Mouse (Mus musculus) v-Abl transformed pro-B cells (cell line): ENCODE results near the gene Slitrk1.

Experiments
- in situ Hi-C, 2 experiments: fragments of 400-800 bp; cut with MboI; formaldehyde crosslinking; loops; one replicate each; pipeline ENCODE4 v1.15.1; 2025; ENCODE audit not compliant: unreplicated experiment in 2 of 2

Gene Slitrk1

DNA sequence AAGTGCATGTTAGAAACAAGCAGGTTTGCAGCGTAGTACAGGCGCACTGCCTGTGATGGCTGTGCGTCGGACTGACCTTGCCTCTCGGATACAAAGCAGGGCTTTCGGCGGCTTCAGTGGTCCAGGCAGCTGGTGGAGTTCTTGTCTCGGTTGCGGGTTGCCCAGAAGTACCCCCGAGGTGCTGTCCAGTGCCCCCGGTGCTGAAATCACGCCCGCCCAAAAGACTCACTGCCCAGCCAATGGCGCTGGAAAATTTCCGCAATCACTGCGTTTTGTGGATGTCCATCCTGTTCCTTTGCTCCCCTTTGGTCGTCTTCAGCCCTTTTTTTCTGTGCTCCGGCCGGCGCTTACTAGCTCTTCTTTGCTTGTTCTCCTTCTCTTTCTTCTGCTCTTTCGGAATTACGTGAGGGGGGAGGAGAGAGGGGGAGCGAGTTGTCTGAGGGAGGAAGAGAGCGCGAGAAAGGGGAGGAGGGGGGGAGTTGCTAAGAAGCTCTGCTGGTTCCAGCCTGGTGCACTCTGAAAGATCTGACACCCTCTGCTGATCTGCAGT lies at the start of gene Slitrk1:
Gene Slitrk1, minus strand, starts transcription at position 445 of the 550 bp plus-strand sequence.
- in situ Hi-C loops: no loop called here

- in situ Hi-C loops: no loop called here
Measured at GRCm38 (mm10) chr14:108935777-108936176, 21.8 kb upstream of the Slitrk1 start.

GRCm38 (mm10) chr14:108914336-108914735 lies 378 bp upstream of the Slitrk1 start:
- in situ Hi-C loops: no loop called here

GRCm38 (mm10) chr14:108912876-108913490 lies 975 bp downstream of the Slitrk1 start:
- in situ Hi-C loops: no loop called here

DNA sequence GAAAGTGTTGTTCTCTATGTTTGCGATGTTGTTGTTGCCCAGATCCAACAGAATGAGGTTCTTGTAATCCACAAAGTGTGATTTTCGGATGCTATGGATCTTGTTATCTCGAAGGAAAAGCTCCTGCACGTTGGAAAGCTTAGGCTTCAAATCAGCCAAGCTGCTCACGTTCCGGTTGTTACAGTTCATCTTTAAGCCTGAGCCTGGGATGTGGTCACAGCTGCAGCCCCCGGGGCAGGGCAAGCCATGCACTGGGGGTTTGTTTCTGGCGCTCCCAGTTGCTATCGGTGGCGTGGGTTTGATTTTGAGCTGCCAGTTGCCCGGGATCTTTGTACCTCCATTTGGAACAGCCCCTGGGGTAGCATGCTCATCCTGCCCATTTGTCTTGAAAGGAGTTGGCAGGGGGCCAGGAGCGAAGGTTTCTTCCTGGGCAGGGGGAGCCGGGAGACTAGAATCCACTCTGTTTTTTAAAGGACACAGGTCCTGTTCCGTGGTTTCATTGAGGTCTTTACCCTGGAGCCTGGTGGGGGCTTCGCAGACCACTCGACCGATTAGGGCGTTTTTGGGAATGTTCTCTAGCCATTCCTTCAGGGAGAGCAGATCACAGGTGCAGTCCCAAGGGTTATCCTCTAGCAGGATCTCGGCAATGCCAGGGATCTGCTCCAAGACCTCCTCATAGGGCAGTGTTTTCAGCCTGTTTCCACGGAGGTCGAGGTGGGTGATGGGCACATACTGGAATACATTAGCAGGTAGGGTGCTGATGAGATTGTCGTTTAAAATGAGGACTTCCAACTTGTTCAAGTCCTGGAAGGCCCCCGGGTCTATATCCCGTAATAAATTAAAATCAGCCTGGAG lies 1.7 kb downstream of the Slitrk1 start:
- in situ Hi-C loops: no loop called here

DNA sequence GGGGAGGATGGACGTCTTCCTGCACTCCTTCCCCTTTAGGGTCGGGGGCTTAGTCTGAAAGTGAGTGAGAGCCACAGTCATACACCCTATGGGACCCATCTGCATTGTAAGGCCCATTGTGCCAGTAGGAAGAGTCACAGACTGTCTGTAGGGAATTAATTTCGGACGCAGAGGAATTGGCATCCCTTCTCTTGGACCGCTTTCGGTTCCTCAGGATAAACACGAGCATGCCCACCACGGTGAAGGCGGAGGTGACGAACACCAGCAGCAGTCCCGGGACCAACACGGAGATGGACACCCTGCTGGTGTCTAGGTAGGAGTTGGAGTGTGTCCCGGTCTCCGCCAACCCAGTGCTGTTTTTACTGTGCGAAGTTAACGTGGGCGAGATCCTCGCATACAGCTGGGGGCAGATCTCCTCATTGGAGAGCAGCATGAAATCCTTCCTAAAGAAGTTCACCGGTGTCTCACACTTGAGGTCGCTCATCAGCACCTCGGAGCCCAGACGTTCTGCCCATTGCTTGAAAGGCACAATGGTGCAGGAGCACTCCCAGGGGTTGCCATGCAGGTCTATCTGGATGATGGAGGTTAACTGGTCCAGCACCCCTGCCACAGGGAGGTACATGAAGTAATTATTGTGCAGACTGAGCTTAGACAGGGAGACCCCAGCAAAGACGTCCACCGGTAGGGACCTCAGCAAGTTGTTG lies 2.7 kb downstream of the Slitrk1 start:
- in situ Hi-C loops: no loop called here

DNA sequence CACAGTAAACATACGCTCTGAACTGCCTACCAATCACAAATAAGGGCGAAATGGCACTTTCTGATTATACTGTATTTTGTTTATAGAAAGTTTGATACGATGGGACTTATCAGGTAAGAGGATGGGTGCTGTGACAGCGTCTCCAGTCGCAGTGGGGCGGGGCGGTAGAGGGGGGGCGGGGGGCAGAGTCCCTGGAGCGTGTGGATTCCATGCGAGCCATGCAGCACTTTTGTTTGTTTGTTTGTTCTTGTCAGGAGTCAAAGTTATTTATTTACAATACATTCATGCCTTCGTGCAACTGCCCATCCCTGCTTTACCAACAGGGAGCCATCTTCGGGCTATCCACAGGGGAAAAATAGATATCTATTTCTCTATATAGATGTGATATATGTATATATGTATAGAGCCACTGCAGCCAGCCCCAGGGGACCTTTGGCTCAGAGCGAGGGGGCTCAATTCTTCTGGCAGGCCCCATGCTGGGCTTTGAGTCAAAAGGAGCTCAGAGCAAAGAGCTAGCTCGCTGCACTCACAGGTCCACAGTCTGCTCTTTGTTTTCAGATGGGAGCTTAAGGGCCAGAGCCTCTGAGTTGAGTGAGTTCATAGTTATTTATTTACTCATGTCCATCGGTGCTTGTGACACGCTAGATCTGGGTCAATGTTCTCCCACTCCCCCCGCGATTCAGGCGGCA lies 3.4 kb downstream of the Slitrk1 start:
- in situ Hi-C loops: no loop called here

- in situ Hi-C loops: no loop called here
Measured at GRCm38 (mm10) chr14:108909336-108909953, 4.5 kb downstream of the Slitrk1 start.

DNA sequence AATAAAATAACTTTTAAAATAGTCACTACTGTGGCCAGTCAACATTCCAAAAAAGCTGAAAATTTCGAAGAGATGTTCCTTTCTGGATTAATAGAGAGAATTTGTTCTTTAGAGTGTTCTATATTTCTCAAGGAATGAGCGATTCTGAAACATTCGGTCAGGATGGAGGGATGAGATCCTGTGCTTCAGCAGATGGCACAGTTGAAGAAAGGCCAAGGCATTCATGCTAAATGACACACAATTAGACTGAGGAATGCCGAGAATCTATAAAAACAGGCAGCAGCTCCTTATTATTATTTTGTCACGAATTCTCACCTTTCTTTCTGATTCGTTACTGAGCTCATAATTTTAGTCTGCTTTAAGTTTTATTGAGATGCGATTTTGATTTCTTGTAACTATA lies 15.4 kb downstream of the Slitrk1 start:
- in situ Hi-C loops: no loop called here

- in situ Hi-C loops: no loop called here
Measured at GRCm38 (mm10) chr14:108895456-108895855, 18.5 kb downstream of the Slitrk1 start.

GRCm38 (mm10) chr14:108867816-108868215 lies 46.1 kb downstream of the Slitrk1 start:
- in situ Hi-C loops: no loop called here

DNA sequence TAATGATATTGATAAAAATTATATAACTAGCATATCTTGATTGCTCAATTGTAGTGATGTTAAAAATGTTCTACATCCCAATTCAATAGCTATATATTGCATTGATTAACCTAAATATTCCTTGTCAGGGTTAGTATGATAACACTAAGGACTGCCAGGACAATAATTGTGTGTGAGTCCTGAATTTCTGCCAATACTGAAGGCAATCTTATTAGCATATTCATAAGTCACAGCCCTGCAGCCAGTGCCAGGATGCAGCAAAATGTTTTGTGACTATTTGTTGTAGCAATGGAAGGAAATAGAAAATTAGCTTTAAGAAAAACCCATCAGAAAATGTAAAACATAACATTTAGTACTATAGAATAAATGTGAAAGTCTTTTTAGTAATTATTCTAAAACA lies 49.3 kb downstream of the Slitrk1 start:
- in situ Hi-C loops: no loop called here

DNA sequence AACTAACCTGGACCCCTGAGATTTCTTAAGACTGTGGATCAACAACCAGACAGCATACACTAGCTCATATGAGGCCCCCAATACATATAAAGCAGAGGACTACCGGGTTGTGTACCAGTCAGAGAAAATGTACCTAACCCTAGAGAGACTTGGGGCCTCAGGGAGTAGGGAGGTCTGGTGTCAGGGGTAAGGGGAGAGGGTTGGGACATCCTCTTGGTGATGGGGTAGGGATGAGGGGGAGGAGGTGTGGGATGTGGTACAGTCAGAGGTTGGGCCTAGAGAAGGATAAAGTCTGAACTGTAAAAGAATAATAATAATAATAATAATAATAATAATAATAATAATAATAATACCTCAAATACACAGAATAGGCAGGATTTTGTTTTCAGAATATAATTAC lies 54.6 kb downstream of the Slitrk1 start:
- in situ Hi-C loops: no loop called here
